Comparison of ENCODE assay signal across 8 mouse cellular contexts in genomic region chr17:49428239-49428688, GRCm38 (mm10). TPM values are rescaled to one million over a fixed set of nuclear protein-coding genes. Genes with fewer than 3 reads are reported as not detected.
DNase-seq lines count a peak whose midpoint lies in the region; ATAC-seq lines count a peak whose summit lies in the region.

Gene Mocs1 (plus strand): TSS chr17:49428362.

- no peaks in the 10 kb centered on the region for H3K27me3 ChIP-seq in hindbrain, embryonic 15.5 days

- DNase-seq in R1 (ENCODE audit: low read depth, low spot score), result peak; percentile 95
- peak; percentile 92 to 94 for DNase-seq in cerebellum, postnatal 25 days
- DNase-seq in frontal cortex, postnatal 36 days (ENCODE audit: low spot score in 2 of 2), result peak; percentile 92 to 95
- peak; percentile 91 for DNase-seq in left cerebral cortex, adult 11 months (ENCODE audit: low spot score)
- peak; percentile 97 for DNase-seq in lung, postnatal 4 days
- peak; percentile 69 for DNase-seq in retina, postnatal 7 days (ENCODE audit: low read depth, low spot score)
- peak; percentile 82 for DNase-seq in urinary bladder, adult 2 months (ENCODE audit: low spot score)

- peak within 1 kb of the TSS; percentile 66 for H3K4me3 ChIP-seq in hindbrain, embryonic 15.5 days

- H3K27ac ChIP-seq in hindbrain, embryonic 15.5 days (replicated peaks), result peak within 1 kb of the TSS; percentile 54; the same call in 1 of the 2 replicates

- H3K4me1 ChIP-seq in hindbrain, embryonic 15.5 days (replicated peaks), result peaks cover 18% of the 10 kb centered on the region

- peak; percentile 99 for ATAC-seq in hindbrain, embryonic 15.5 days (ENCODE audit: low FRiP score, low read depth)

- no peaks in the 10 kb centered on the region for H3K9me3 ChIP-seq in hindbrain, embryonic 15.5 days

- no peaks in the 10 kb centered on the region for H3K36me3 ChIP-seq in hindbrain, embryonic 15.5 days

- WGBS in hindbrain, embryonic 15.5 days, result under 1% methylated on average over 28 of the region's 28 CpGs

- H3K9ac ChIP-seq in hindbrain, embryonic 15.5 days, result peak within 1 kb of the TSS; percentile 68

- H3K4me2 ChIP-seq in hindbrain, embryonic 15.5 days, result peak within 1 kb of the TSS; percentile 67

RNA-seq across cellular contexts. Expression of gene Mocs1, which starts in this region (rescaled TPM):
- polyA plus RNA-seq in hindbrain, embryonic 15.5 days (2015; fragmentation: Nextera tagmentation; extraction: Ambion mirVana), result 3.2 and 5.5 TPM in 2 replicates
- polyA plus RNA-seq in urinary bladder, adult 2 months (2012; rRNA removed), result 33.1 and 40.0 TPM in 2 replicates

Comparison
In these comparisons a context has a peak if more than half of its experiments do, and no peak if none do; other contexts are left out.
1. Peak in every context shown above with its lines: DNase-seq, ATAC-seq, H3K4me3 ChIP-seq and H3K27ac ChIP-seq.